Mouse (Mus musculus) cortical plate, adult 2 months (tissue): ENCODE measurements around the gene Gm10639.
"Not testable (repeated sequence)": the region's sequence is repeated elsewhere in the genome, so short reads cannot be mapped to it uniquely, and the experiment has no call there.

ENCODE experiments used
- CTCF ChIP-seq: fragments of 200-500 bp; IDR thresholded peaks from 2 replicates; pipeline ENCODE4 v1.5.1; 2011; ENCODE audit warnings: mild to moderate bottlenecking, control low read depth, low read length; ENCODE audit not compliant: insufficient read depth; ENCODE audit errors: extremely low read depth
- POLR2A ChIP-seq: fragments of 200-500 bp; IDR thresholded peaks from 2 replicates; pipeline ENCODE4 v1.6.1; 2011; ENCODE audit warnings: mild to moderate bottlenecking, low read length, control low read depth; ENCODE audit not compliant: insufficient read depth; ENCODE audit errors: extremely low read depth

DNA sequence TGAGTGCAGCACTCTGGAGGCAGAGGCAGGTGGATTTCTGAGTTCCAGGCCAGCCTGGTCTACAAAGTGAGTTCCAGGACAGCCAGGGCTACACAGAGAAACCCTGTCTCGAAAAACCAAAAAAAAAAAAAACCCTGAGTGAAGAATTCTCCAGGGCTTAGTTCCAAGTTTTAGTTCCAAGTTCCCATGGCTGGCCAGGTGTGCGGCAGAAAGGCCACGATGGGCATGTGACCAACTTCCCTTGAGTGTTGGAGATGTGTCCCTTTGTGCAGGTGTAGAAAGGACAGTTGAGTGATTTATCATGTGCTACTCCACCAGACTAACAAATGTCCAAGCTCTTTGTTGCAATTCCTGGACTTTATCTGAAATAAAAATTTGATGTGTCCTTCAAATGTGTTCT lies 59.4 kb downstream of the Gm10639 start:
- TF ChIP-seq POLR2A, CTCF: not testable (repeated sequence)
